ENCODE assay signal across 8 mouse cellular contexts in the genomic region with DNA sequence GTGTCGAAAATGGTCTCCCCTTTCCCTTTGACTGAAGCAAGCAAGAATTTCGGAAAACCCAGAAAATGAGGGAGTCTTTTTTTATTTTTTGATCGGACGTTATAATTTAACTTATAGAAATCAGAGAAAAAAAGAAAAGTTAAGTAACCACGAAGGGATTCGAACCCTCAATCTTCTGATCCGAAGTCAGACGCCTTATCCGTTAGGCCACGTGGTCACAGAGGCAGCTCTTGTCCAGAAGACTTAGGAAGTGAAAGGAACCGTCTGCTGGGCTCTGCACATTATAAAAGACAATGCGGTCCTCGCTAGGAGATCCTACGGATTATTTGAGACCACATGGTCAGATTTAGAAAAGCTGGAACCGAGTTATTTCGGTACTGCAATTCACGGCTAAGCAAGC. TPM values are rescaled to one million over a fixed set of nuclear protein-coding genes. Genes with fewer than 3 reads are reported as not detected.
DNase-seq lines count a peak whose midpoint lies in the region; ATAC-seq and TF ChIP-seq lines count a peak whose summit lies in the region.

No protein-coding gene starts in this region.

- H3K27ac ChIP-seq in hindbrain, embryonic 11.5 days (ENCODE audit: low read depth, low read length), result no peak overlapping the region
- peak overlapping the region; percentile 67 for H3K27ac ChIP-seq in lung, embryonic 15.5 days
- H3K27ac ChIP-seq in thymus, adult 2 months (ENCODE audit: control insufficient read depth, insufficient read depth, low read length), result no peak overlapping the region

- peak overlapping the region; percentile 58 for H3K9ac ChIP-seq in hindbrain, embryonic 11.5 days (ENCODE audit: low read depth, low read length)
- peak overlapping the region; percentile 24; the same call in 1 of the 2 replicates for H3K9ac ChIP-seq in lung, embryonic 15.5 days

- ATAC-seq in hindbrain, embryonic 11.5 days (ENCODE audit: low FRiP score), result peak; percentile 48; the same call in 1 of the 2 replicates
- ATAC-seq in lung, embryonic 15.5 days (ENCODE audit: borderline replicate concordance, extremely low read depth, low FRiP score, low TSS enrichment), result peak; percentile 46; the same call in 1 of the 2 replicates
- peak; percentile 34 for ATAC-seq in neutrophil, adult 5-6 weeks (ENCODE audit: extremely low read depth, insufficient number of reproducible peaks, low FRiP score, poor library complexity, severe bottlenecking)

- no peak for TF ChIP-seq POLR2A in thymus, adult 2 months (IDR thresholded peaks at IDR 0.05; ENCODE audit: control insufficient read depth, extremely low read depth, insufficient read depth, low read length, poor library complexity)

- peak; percentile 94 for DNase-seq in MN1 (ENCODE audit: low spot score)
- peak; percentile 96 to 98 for DNase-seq in cerebellum, postnatal 10 days
- peak; percentile 89 to 99 for DNase-seq in frontal cortex, adult 2 months (ENCODE audit: extremely low spot score in 1 of 2, low spot score in 1 of 2)
- DNase-seq in hindbrain, embryonic 11.5 days (ENCODE audit: low spot score), result peak; percentile 97
- DNase-seq in layer of hippocampus, adult 9-11 months, result peak; percentile 89
- DNase-seq in thymus, adult 2 months, result peak; percentile 86

- no peaks in the 10 kb centered on the region; the same call in 1 of the 2 replicates for H3K4me1 ChIP-seq in hindbrain, embryonic 11.5 days (replicated peaks; ENCODE audit: control insufficient read depth, insufficient read depth, low read length)
- H3K4me1 ChIP-seq in lung, embryonic 15.5 days, result peaks cover 15% of the 10 kb centered on the region
- H3K4me1 ChIP-seq in thymus, adult 2 months (replicated peaks; ENCODE audit: control insufficient read depth, insufficient read depth, low read length), result peaks cover 2% of the 10 kb centered on the region

- no peaks in the 10 kb centered on the region for H3K9me3 ChIP-seq in hindbrain, embryonic 11.5 days (ENCODE audit: control insufficient read depth, low read length)
- no peaks in the 10 kb centered on the region for H3K9me3 ChIP-seq in lung, embryonic 15.5 days

- H3K4me2 ChIP-seq in hindbrain, embryonic 11.5 days (replicated peaks; ENCODE audit: low read depth, low read length), result peak overlapping the region; percentile 37
- peak overlapping the region; percentile 54 for H3K4me2 ChIP-seq in lung, embryonic 15.5 days

- TF ChIP-seq CTCF in thymus, adult 2 months (IDR thresholded peaks at IDR 0.05; ENCODE audit: borderline replicate concordance, control insufficient read depth, extremely low read depth, insufficient read depth, low read length, poor library complexity), result no peak

- H3K36me3 ChIP-seq in hindbrain, embryonic 11.5 days (ENCODE audit: control insufficient read depth, insufficient read depth, low read length), result no peaks in the 10 kb centered on the region
- no peaks in the 10 kb centered on the region for H3K36me3 ChIP-seq in lung, embryonic 15.5 days
- H3K36me3 ChIP-seq in thymus, adult 2 months (ENCODE audit: control insufficient read depth, insufficient read depth, low read length), result no peaks in the 10 kb centered on the region

- under 1% methylated on average over 17 of the region's 17 CpGs for WGBS in hindbrain, embryonic 11.5 days
- WGBS in lung, embryonic 15.5 days, result under 1% methylated on average over 17 of the region's 17 CpGs
- WGBS in thymus, adult 2 months, result 1% methylated on average over 17 of the region's 17 CpGs

- H3K4me3 ChIP-seq in hindbrain, embryonic 11.5 days (ENCODE audit: low read depth, low read length), result peak overlapping the region; percentile 32
- H3K4me3 ChIP-seq in lung, embryonic 15.5 days, result peak overlapping the region; percentile 40
- H3K4me3 ChIP-seq in thymus, adult 2 months (ENCODE audit: control insufficient read depth, insufficient read depth, low read length), result no peak overlapping the region

- H3K27me3 ChIP-seq in hindbrain, embryonic 11.5 days (ENCODE audit: control insufficient read depth, insufficient read depth, low read length), result no peaks in the 10 kb centered on the region
- no peaks in the 10 kb centered on the region for H3K27me3 ChIP-seq in lung, embryonic 15.5 days
- no peaks in the 10 kb centered on the region for H3K27me3 ChIP-seq in thymus, adult 2 months (ENCODE audit: control insufficient read depth, insufficient read depth, low read length)

RNA-seq across cellular contexts. Expression of a gene that starts 4.5 kb away (rescaled TPM):
- 26.6 and 33.5 TPM in 2 replicates for polyA plus RNA-seq in frontal cortex, adult 2 months (2012; rRNA removed)
- polyA plus RNA-seq in hindbrain, embryonic 11.5 days (2014; fragmentation: Nextera tagmentation; extraction: Ambion mirVana), result 4.7 TPM in 2 replicates
- polyA plus RNA-seq in lung, embryonic 15.5 days (2015; fragmentation: Nextera tagmentation; extraction: Ambion mirVana), result 6.9 and 8.1 TPM in 2 replicates
- 161 and 193 TPM in 2 replicates for total RNA-seq in neutrophil, adult 5-6 weeks (2017)
- 150 and 182 TPM in 2 replicates for polyA plus RNA-seq in thymus, adult 2 months (2012; rRNA removed)

RNA-seq across cellular contexts. Expression of a gene that starts 7.4 kb away (rescaled TPM):
- polyA plus RNA-seq in frontal cortex, adult 2 months (2012; rRNA removed), result 3.9 and 9.2 TPM in 2 replicates
- 3.6 and 8.4 TPM in 2 replicates for polyA plus RNA-seq in hindbrain, embryonic 11.5 days (2014; fragmentation: Nextera tagmentation; extraction: Ambion mirVana)
- 6.2 and 8.4 TPM in 2 replicates for polyA plus RNA-seq in lung, embryonic 15.5 days (2015; fragmentation: Nextera tagmentation; extraction: Ambion mirVana)
- 3.5 and 5.0 TPM in 2 replicates for total RNA-seq in neutrophil, adult 5-6 weeks (2017)
- polyA plus RNA-seq in thymus, adult 2 months (2012; rRNA removed), result 4,070 and 5,945 TPM in 2 replicates

RNA-seq across cellular contexts. Expression of a gene that starts 8.9 kb away (rescaled TPM):
- 0.46 and 0.82 TPM in 2 replicates for polyA plus RNA-seq in frontal cortex, adult 2 months (2012; rRNA removed)
- 3.7 and 4.8 TPM in 2 replicates for polyA plus RNA-seq in hindbrain, embryonic 11.5 days (2014; fragmentation: Nextera tagmentation; extraction: Ambion mirVana)
- 9.5 and 10.8 TPM in 2 replicates for polyA plus RNA-seq in lung, embryonic 15.5 days (2015; fragmentation: Nextera tagmentation; extraction: Ambion mirVana)
- total RNA-seq in neutrophil, adult 5-6 weeks (2017), result not detected in 2 replicates
- 496 and 661 TPM in 2 replicates for polyA plus RNA-seq in thymus, adult 2 months (2012; rRNA removed)

RNA-seq across cellular contexts. Expression of a gene that starts 16.9 kb away (rescaled TPM):
- 0.15 and 0.44 TPM in 2 replicates for polyA plus RNA-seq in frontal cortex, adult 2 months (2012; rRNA removed)
- 0.60 and 0.89 TPM in 2 replicates for polyA plus RNA-seq in hindbrain, embryonic 11.5 days (2014; fragmentation: Nextera tagmentation; extraction: Ambion mirVana)
- 1.4 TPM in 2 replicates for polyA plus RNA-seq in lung, embryonic 15.5 days (2015; fragmentation: Nextera tagmentation; extraction: Ambion mirVana)
- total RNA-seq in neutrophil, adult 5-6 weeks (2017), result 5.8 and 6.4 TPM in 2 replicates
- 37.8 and 51.2 TPM in 2 replicates for polyA plus RNA-seq in thymus, adult 2 months (2012; rRNA removed)

RNA-seq across cellular contexts. Expression of a gene that starts 17.5 kb away (rescaled TPM):
- polyA plus RNA-seq in frontal cortex, adult 2 months (2012; rRNA removed), result 0.22 and 0.59 TPM in 2 replicates
- polyA plus RNA-seq in hindbrain, embryonic 11.5 days (2014; fragmentation: Nextera tagmentation; extraction: Ambion mirVana), result 1.0 and 1.1 TPM in 2 replicates
- polyA plus RNA-seq in lung, embryonic 15.5 days (2015; fragmentation: Nextera tagmentation; extraction: Ambion mirVana), result 0.75 and 1.5 TPM in 2 replicates
- 21.9 and 24.1 TPM in 2 replicates for total RNA-seq in neutrophil, adult 5-6 weeks (2017)
- polyA plus RNA-seq in thymus, adult 2 months (2012; rRNA removed), result 72.3 and 87.8 TPM in 2 replicates

Comparison
In these comparisons a context has a peak if more than half of its experiments do, and no peak if none do; other contexts are left out.
1. RNA of a gene that starts 7.4 kb away (polyA plus RNA-seq): 4,070 to 5,945 TPM in thymus, adult 2 months; 3.6 to 8.4 TPM in hindbrain, embryonic 11.5 days, 6.2 to 8.4 TPM in lung, embryonic 15.5 days and 3.9 to 9.2 TPM in frontal cortex, adult 2 months; every median in the first group is over 100 times any median in the second.
2. RNA of a gene that starts 8.9 kb away (polyA plus RNA-seq): 496 to 661 TPM in thymus, adult 2 months; 9.5 to 10.8 TPM in lung, embryonic 15.5 days, 3.7 to 4.8 TPM in hindbrain, embryonic 11.5 days and 0.46 to 0.82 TPM in frontal cortex, adult 2 months; every median in the first group is over 10 times any median in the second.
3. Peak in every context shown above with its lines, with median percentiles within 50 percentile points of each other: DNase-seq and ATAC-seq.